Mouse (Mus musculus): ENCODE results near the gene Rpl29.

The Rpl29 gene

DNA sequence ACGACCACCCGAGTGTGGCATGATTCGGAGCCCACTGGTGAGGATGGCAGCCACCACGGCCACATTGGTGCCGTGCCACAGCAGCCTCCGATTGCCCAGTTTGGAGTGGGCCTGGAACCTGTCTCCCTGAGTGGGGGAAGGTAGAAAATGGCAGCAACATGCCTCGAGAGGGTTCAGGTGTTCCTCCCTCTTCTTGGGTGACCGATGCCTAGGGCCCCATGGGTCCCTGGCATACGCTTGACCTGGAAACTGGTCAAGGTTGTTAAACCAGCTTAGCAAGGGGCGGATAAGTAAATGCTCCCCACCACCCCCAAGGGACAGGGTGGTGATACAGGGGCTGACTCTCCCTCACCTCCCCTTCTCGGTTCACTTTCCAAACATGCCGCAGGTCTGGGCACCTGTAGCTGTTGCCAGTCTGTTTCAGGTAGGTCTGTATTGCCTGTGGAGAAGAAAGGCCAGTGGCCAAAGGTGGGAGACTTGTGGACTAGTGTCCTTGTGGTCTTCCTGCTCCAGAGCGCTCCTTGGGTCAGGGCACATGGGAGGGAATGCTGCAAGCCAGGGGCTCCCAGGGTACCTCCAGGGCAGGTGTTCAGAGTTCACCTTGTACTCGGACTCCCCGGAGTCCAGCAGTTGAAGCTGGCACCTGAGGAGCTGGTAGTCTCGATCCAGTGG is 44.0 kb downstream of the Rpl29 start:
- peak; percentile 2 for DNase-seq

DNA sequence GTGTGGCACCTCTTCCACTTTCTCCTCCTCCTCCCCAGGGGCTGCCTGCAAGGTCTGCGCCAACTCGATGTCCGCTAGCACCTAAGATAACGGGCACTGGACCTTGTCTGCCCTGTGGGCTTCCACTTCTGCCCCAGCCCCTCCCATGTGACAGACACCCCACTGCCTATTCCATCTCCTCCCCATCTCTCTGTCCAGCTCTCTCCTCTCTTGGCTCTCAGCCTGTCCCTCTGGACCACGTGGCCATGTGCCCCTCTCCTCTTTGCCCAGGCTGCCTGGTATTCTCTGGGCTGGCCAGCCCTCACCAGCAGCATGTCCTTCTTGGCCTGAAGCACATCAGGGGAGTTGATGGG is 44.5 kb downstream of the Rpl29 start:
- no peak for DNase-seq

DNA sequence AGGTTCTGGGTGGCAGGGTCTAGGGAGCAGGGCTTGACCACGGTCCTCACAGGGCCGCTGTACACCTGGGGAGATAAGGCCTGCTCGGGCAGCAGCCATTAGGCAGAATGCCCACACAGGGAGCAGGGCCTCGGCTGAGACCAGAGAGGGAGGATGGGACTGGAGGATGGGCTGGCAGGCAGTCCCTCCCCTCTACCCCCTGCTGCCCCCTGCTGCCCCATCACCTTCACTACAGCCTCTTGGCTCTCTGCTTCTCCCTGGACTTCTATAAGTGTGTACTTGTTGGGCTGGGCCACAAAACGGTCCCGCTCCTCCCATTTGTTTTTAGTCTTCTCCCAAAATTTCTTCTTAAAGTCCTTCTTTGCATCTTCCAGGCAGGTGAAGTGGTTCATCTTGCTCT is 45.2 kb downstream of the Rpl29 start:
- DNase-seq, result peak; percentile 24

DNA sequence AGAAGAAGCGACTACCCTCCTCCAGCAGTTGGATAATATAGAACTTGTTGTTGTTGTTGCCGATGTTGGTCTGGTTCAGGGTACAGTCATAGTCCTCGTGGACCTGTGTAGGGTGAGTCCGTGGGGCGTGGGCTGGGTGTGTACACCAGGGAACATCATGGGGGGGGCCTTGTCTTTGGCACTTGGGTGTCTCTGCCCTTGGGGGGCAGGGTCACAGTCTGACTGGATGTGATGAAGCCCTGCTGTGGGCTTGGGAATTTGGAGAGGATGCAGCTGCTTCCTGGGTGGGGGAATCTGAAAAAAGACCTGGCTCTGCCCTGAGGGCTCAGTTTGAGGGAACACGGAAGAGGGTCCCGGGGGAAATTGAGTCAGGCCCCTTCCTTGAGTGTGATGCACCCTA is 45.8 kb downstream of the Rpl29 start:
- DNase-seq, result peak; percentile 2

DNA sequence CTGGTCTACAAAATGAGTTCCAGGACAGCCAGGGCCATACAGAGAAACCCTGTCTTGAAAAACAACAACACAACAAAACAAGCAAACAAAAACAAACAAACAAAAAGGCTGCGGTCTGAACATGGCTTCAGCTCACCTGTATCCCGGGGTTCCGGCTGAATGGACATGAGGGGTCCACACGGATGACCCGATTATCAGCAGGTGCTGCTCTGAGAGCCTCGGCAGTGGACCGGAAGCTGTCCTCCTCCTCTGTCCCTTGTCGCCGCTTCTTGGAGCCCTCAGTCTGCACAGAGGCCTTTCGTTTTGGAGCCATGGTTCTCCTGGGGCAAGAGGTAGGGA is 46.4 kb downstream of the Rpl29 start, which contains the start of gene Rrp9:
Rrp9 (plus strand) TSS at position 301 of the 339 bp plus-strand sequence.
- DNase-seq, result no peak

DNA sequence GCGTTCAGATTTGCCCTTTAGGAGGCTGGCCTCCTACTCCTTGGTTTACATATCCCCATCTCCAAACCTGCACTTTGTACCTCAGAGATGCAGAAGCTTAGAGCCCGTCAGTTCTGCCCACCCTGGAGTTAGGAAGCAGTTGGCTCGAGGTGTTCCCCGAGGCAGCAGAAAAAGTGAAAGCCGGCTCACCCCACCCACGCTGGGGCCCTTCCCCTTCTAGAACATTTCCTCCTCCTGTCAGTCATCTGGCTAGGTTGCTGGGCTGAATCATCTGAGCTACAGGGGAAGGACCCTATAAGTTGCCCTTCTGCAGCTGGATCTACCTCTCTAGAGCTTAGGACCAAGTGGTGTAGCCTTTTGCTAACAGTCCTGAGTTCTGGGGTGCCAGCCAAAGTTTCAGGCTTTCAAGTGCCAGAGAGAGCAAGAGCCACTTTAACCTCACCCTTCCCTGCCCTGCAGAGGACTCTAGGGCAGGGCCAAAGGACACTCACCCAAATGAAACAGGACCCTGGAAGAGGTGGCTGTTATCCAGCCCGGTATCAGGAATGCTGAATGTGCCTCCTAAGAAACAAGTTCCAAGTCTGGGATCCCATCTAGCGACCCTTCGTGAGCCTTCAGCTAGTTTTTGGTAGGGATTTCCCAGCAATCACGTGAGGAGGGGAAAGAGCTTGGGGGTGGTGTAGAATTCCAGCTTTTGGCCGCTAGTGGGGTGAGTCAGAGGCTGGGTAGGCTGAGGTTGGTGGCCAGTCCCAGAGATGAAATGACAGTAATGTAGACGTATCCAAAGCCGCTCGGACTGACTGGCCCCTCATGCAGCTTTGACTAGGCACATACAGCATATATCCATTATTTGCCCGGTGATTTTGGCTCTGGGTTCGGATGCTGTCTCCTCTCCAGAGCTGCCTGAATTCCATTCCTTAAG is 47.0 kb downstream of the Rpl29 start:
- DNase-seq, result peak; percentile 11

DNA sequence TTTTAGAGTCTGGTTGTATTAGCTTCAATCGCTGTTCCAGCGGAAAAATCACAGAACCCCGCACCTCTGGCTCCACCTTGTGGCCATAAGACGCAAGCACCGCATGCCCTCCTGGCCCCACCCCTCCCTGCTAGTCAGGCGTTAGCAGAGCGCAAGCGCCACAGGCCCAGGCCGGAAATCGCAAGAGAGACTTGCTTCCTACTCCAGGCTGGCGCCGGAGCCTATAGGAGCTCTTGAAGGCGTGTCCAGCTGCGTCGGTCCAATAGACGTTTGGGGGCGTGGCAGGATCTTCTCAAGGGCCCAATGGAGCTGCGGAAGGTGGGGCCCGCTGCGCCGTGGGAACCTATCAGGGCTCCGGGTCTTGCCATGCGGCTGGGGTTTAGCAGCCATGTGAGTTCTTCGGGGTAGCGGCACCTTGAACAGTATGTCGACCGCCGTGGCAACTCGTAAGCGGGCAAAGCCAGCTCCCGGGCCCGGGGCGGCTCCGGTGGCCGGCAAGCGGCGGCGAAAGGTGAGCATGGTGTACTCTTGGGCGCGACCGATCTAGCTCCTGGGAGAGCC is 47.8 kb downstream of the Rpl29 start, which contains the start of gene Parp3:
Parp3 (minus strand) TSS at position 26 of the 561 bp plus-strand sequence.
- peak; percentile 99 for DNase-seq

DNA sequence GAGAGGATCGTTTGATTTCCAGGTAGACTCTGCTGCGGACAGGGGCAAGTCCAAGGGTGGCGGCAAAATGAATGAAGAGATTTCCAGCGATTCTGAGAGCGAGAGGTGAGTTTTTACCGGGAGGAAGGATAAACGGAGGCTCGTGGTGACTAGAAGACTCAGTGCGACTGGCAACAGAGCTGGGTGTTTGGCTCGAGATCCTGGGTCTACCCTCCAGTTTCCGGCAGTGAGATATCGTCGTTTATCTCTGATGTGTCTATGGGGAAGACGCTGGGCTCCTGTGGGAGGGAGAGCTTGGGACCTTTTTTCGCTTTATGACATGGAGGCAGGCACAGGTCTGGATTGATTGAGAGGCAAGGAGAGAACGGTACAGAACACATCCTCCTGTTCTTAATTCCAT is 48.4 kb downstream of the Rpl29 start:
- DNase-seq, result no peak

DNA sequence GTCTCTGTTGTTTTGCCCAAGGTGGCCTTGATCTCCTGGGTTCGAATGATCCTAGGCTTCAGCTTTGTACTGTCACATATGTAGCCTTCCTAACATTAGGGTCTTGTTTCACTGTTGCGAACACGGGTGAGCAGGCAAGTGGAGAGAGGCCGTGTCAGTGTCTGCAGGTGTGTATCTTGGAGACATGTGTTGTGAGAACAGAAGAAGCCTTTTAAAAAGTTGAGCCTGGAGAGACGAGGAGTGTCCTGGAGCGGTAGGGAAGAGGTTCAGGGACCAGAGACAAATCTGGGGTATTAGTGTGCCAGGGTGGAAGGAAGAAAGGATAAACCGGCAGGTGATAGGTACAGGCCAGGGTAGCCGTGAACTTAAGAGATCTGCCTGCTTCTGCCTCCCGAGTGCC is 48.8 kb downstream of the Rpl29 start:
- no peak for DNase-seq

DNA sequence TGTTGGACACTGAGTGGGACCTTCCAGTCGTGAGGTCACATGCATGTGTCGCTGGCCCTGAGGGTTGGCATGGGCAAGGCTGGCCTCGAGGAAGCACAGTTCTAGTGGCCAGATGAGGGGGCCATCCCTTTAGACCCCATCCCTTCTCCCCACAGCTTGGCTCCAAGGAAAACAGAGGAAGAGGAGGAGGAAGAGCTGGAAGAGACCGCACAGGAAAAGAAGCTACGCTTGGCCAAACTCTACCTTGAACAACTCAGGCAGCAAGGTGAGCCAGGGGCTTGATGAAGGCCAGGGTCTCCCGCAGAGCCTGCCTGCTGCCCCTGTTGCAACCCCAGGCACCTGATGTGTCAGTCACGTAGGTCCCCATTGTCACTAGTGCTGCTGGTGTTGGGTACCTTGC is 51.3 kb downstream of the Rpl29 start:
- peak; percentile 0 for DNase-seq

DNA sequence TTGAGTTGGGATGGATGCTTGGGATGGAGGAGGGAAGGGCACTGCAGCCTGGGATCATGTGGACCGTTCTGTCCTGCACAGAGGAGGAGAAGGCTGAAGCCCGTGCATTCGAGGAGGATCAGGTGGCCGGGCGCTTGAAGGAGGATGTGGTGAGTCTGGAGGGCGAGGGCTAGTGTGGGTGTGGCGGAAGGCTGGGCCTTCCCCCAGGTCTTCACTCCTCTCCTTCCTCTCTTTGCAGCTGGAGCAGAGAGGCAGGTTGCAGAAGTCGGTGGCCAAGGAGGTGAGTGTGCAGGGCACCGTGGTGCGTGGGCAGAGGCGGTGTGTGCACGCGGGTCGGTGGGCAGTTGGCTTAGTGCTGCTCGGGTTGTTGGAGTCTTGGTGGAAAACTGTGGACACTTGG is 51.8 kb downstream of the Rpl29 start:
- no peak for DNase-seq

Measured in right cerebral cortex, postnatal 25 days (tissue).